Mouse (Mus musculus) stomach, postnatal 0 days (tissue): ENCODE data around the gene Gpam.

Source experiments
- CTCF ChIP-seq: IDR thresholded peaks from 2 replicates; pipeline ENCODE4 v1.5.1; 2016; ENCODE audit warnings: antibody characterized with exemption, low read depth, mild to moderate bottlenecking, moderate library complexity
- EP300 ChIP-seq: optimal IDR thresholded peaks from 2 replicates; pipeline ENCODE3; 2016; ENCODE audit warnings: antibody characterized with exemption

DNA sequence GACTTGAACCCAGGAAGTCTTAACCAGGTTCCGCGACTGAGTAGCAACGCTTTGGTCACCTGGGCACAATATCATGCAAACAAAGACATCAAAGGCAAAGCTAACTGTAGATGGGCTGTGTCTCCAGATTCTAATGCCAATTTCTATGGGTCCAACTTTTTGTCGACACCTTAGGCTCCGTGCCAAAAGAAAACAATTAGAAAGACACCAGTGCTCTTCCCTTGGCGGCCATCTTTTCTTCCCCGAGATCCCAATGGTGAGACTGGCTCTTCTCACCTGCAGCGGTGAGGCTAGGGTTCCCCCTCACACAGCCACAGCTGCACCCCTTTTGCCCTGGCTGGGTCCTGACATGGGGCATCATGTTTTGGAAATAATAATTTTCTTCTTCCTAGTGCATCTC, 64.5 kb downstream of the Gpam start:
- TF ChIP-seq CTCF (no peak), EP300 (no peak)
